Mouse (Mus musculus) kidney, embryonic 16.5 days (tissue): ENCODE results near the gene Cacna1c. TPM values are rescaled to one million over a fixed set of nuclear protein-coding genes. Genes with fewer than 3 reads are reported as not detected.

ENCODE experiments used
- ATAC-seq: fragments of 200-750 bp; cut with Nextera tagmentation; 2 replicates; pipeline ENCODE4 v1.8.0; 2017; ENCODE audit warnings: moderate TSS enrichment; ENCODE audit not compliant: low FRiP score, low TSS enrichment
- H3K27ac ChIP-seq: fragments of 300-500 bp; sonication (generic); 2 replicates; pipeline ENCODE4 v1.5.1; 2014; ENCODE audit warnings: low read length
- H3K27me3 ChIP-seq: fragments of 300-500 bp; sonication (generic); 2 replicates; pipeline ENCODE4 v1.6.1; 2014; ENCODE audit warnings: low read length, control low read depth, mixed read lengths; ENCODE audit not compliant: insufficient read depth
- H3K36me3 ChIP-seq: fragments of 300-500 bp; sonication (generic); 2 replicates; pipeline ENCODE4 v1.6.1; 2014; ENCODE audit warnings: low read length, control low read depth, mixed read lengths; ENCODE audit not compliant: insufficient read depth
- H3K4me1 ChIP-seq: fragments of 300-500 bp; sonication (generic); 2 replicates; pipeline ENCODE4 v1.6.1; 2014; ENCODE audit warnings: low read length, control low read depth, mixed read lengths; ENCODE audit not compliant: insufficient read depth
- H3K4me2 ChIP-seq: fragments of 300-500 bp; sonication (generic); replicated peaks from 2 replicates; pipeline ENCODE4 v1.6.1; 2014; ENCODE audit warnings: low read depth, low read length
- H3K4me3 ChIP-seq: fragments of 300-500 bp; sonication (generic); 2 replicates; pipeline ENCODE4 v1.5.1; 2014; ENCODE audit warnings: mild to moderate bottlenecking, low read length
- H3K9ac ChIP-seq: fragments of 300-500 bp; sonication (generic); replicated peaks from 2 replicates; pipeline ENCODE4 v1.6.1; 2014; ENCODE audit warnings: low read length
- H3K9me3 ChIP-seq: fragments of 300-500 bp; sonication (generic); 2 replicates; pipeline ENCODE4 v1.6.1; 2016; ENCODE audit warnings: low read length, control low read depth
- WGBS: fragments of 180-500 bp; shearing (Covaris S2); extraction: QIAGEN DNeasy Blood & Tissue Kit; methylation state at CpG from one replicate; pipeline ENCODE4 v1.1.7; 2014; 5-methylcytosine and 5-hydroxymethylcytosine counted together
- polyA plus RNA-seq: library from polyadenylated mRNA; unstranded; fragments of >200 nt; fragmentation: Nextera tagmentation; extraction: Ambion mirVana; gene quantifications from 2 replicates; pipeline ENCODE4 v1.2.1, GENCODE M21; 2015

The Cacna1c gene
- polyA plus RNA-seq, 1 experiment from 2014 or later, result 1.4 TPM

- Histone ChIP-seq H3K9ac (no peak overlapping the region), H3K9me3 (no peaks in the 10 kb centered on the region), H3K27ac (no peak overlapping the region), H3K4me1 (no peaks in the 10 kb centered on the region), H3K4me2 (no peak overlapping the region), H3K36me3 (no peaks in the 10 kb centered on the region), H3K27me3 (no peaks in the 10 kb centered on the region), H3K4me3 (no peak overlapping the region)
- 78% methylated on average over 11 of the region's 11 CpGs for WGBS
- no peak for ATAC-seq
Observed at GRCm38 (mm10) chr6:119228861-119229603, 32.8 kb upstream of the Cacna1c start.

GRCm38 (mm10) chr6:119227001-119227400, 30.8 kb upstream of the Cacna1c start:
- H3K9ac ChIP-seq, result no peak overlapping the region
- ATAC-seq, result no peak
- no peak overlapping the region for H3K4me3 ChIP-seq
- H3K4me2 ChIP-seq, result no peak overlapping the region
- 90% methylated on average over 8 of the region's 8 CpGs for WGBS
- H3K27ac ChIP-seq, result no peak overlapping the region
- no peaks in the 10 kb centered on the region for H3K36me3 ChIP-seq
- H3K9me3 ChIP-seq, result no peaks in the 10 kb centered on the region
- H3K4me1 ChIP-seq, result no peaks in the 10 kb centered on the region
- H3K27me3 ChIP-seq, result no peaks in the 10 kb centered on the region

GRCm38 (mm10) chr6:119225731-119226130, 29.5 kb upstream of the Cacna1c start:
- H3K4me3 ChIP-seq, result no peak overlapping the region
- no peak for ATAC-seq

GRCm38 (mm10) chr6:119225226-119225625, 29.0 kb upstream of the Cacna1c start:
- no peak overlapping the region for H3K4me3 ChIP-seq
- 67% methylated on average over 12 of the region's 12 CpGs for WGBS

More at GRCm38 (mm10) chr6:119225731-119226130, 29.5 kb upstream of the Cacna1c start:
- WGBS, result 80% methylated on average over 6 of the region's 6 CpGs
- Histone ChIP-seq H3K27ac (no peak overlapping the region), H3K36me3 (no peaks in the 10 kb centered on the region), H3K4me1 (no peaks in the 10 kb centered on the region), H3K4me2 (no peak overlapping the region), H3K9me3 (no peaks in the 10 kb centered on the region), H3K27me3 (no peaks in the 10 kb centered on the region), H3K9ac (no peak overlapping the region)

GRCm38 (mm10) chr6:119224451-119225195, 28.4 kb upstream of the Cacna1c start:
- H3K4me3 ChIP-seq, result no peak overlapping the region
- H3K9me3 ChIP-seq, result no peaks in the 10 kb centered on the region
- WGBS, result 65% methylated on average over 13 of the region's 13 CpGs
- ATAC-seq, result no peak
- H3K36me3 ChIP-seq, result no peaks in the 10 kb centered on the region
- H3K27ac ChIP-seq, result no peak overlapping the region
- H3K4me1 ChIP-seq, result no peaks in the 10 kb centered on the region
- no peak overlapping the region for H3K4me2 ChIP-seq
- H3K27me3 ChIP-seq, result no peaks in the 10 kb centered on the region
- H3K9ac ChIP-seq, result no peak overlapping the region

More at GRCm38 (mm10) chr6:119225226-119225625, 29.0 kb upstream of the Cacna1c start:
- Histone ChIP-seq H3K4me1 (no peaks in the 10 kb centered on the region), H3K4me2 (no peak overlapping the region), H3K9ac (no peak overlapping the region), H3K27ac (no peak overlapping the region), H3K9me3 (no peaks in the 10 kb centered on the region), H3K36me3 (no peaks in the 10 kb centered on the region), H3K27me3 (no peaks in the 10 kb centered on the region)
- no peak for ATAC-seq

GRCm38 (mm10) chr6:119220297-119220696, 24.1 kb upstream of the Cacna1c start:
- Histone ChIP-seq H3K27me3 (no peaks in the 10 kb centered on the region), H3K27ac (no peak overlapping the region), H3K4me1 (no peaks in the 10 kb centered on the region), H3K9me3 (no peaks in the 10 kb centered on the region), H3K4me3 (no peak overlapping the region), H3K9ac (no peak overlapping the region), H3K36me3 (0 out of 2 replicates have a peak, but pooled peaks cover 5% of the 10 kb centered on the region), H3K4me2 (no peak overlapping the region)
- peak; percentile 46; the same call in 1 of the 2 replicates for ATAC-seq
- WGBS, result 50% methylated on average over 10 of the region's 10 CpGs

- Histone ChIP-seq H3K27ac (no peak overlapping the region), H3K9ac (no peak overlapping the region), H3K27me3 (no peaks in the 10 kb centered on the region), H3K36me3 (0 out of 2 replicates have a peak, but pooled peaks cover 6% of the 10 kb centered on the region), H3K4me2 (no peak overlapping the region), H3K9me3 (no peaks in the 10 kb centered on the region), H3K4me3 (no peak overlapping the region), H3K4me1 (no peaks in the 10 kb centered on the region)
- 84% methylated on average over 15 of the region's 15 CpGs for WGBS
- ATAC-seq, result no peak
Observed at GRCm38 (mm10) chr6:119219237-119219870, 23.1 kb upstream of the Cacna1c start.

DNA sequence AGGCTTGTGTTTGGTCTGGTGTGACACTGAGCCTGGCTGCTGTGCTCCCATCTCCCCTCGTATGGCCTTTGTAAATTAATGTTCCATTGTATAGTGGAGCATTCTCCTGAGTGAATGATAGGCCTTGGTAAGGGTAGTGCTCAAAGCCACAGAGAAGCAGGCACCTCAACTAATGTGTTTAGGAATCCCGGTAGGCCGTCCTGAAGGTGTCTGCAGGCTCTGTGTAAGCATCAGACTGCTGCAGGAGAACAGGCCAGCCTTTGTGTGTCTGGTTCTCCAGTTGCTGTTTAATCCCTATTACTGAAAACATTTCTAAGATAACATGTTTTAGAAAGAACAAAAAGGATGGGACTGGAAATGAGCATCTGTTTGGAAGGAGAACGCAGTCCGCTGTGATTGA, 22.4 kb upstream of the Cacna1c start:
- no peak overlapping the region for H3K4me3 ChIP-seq
- H3K27me3 ChIP-seq, result no peaks in the 10 kb centered on the region
- ATAC-seq, result no peak
- H3K36me3 ChIP-seq, result 0 out of 2 replicates have a peak, but pooled peaks cover 6% of the 10 kb centered on the region
- no peaks in the 10 kb centered on the region for H3K9me3 ChIP-seq
- no peak overlapping the region for H3K9ac ChIP-seq
- no peak overlapping the region for H3K27ac ChIP-seq
- WGBS, result 86% methylated on average over 5 of the region's 5 CpGs
- no peak overlapping the region for H3K4me2 ChIP-seq
- H3K4me1 ChIP-seq, result no peaks in the 10 kb centered on the region

DNA sequence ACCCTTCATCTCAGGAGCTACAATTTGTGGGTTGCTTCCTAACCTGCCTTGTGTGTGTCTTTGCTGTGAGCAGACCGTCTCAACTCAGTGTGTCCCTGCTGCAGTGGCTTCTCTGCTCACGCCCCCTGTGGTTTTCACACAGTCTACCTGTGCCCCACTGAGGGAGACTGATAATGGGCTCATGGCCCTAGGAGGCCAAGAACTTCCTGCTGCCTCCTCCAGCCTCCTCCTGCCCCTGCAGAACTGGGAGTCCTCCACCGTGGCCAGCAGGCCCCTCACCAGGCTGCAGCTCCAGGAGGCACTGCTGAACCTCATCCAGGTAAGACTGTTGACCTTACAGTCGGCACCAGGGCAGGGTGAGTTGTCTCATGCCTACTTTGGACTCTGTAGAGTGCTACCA, 21.4 kb upstream of the Cacna1c start:
- Histone ChIP-seq H3K9ac (no peak overlapping the region), H3K36me3 (0 out of 2 replicates have a peak, but pooled peaks cover 10% of the 10 kb centered on the region), H3K4me1 (no peaks in the 10 kb centered on the region), H3K27ac (no peak overlapping the region), H3K9me3 (no peaks in the 10 kb centered on the region), H3K27me3 (no peaks in the 10 kb centered on the region), H3K4me3 (no peak overlapping the region), H3K4me2 (no peak overlapping the region)
- ATAC-seq, result no peak
- WGBS, result 77% methylated on average over 4 of the region's 4 CpGs
